Mouse (Mus musculus) midbrain, embryonic 10.5 days (tissue): ENCODE results near the gene Eno1. TPM values are rescaled to one million over a fixed set of nuclear protein-coding genes. Genes with fewer than 3 reads are reported as not detected.
"Not testable (repeated sequence)": the region's sequence is repeated elsewhere in the genome, so short reads cannot be mapped to it uniquely, and the experiment has no call there.

Source experiments
- DNase-seq: peaks from one replicate; pipeline ENCODE4 v3.0.0-alpha.2; 2017; ENCODE audit warnings: low spot score
- H3K27ac ChIP-seq: fragments of 300-500 bp; sonication (generic); replicated peaks from 2 replicates; pipeline ENCODE4 v1.5.1; 2016; ENCODE audit warnings: mild to moderate bottlenecking
- H3K27me3 ChIP-seq: fragments of 300-500 bp; sonication (generic); 2 replicates; pipeline ENCODE4 v1.6.1; 2016; ENCODE audit warnings: low read depth, mild to moderate bottlenecking; ENCODE audit not compliant: poor library complexity, severe bottlenecking
- H3K36me3 ChIP-seq: fragments of 300-500 bp; sonication (generic); 2 replicates; pipeline ENCODE4 v1.6.1; 2016; ENCODE audit warnings: mild to moderate bottlenecking, moderate library complexity
- H3K4me1 ChIP-seq: fragments of 300-500 bp; sonication (generic); 2 replicates; pipeline ENCODE4 v1.6.1; 2016
- H3K4me3 ChIP-seq: fragments of 300-500 bp; sonication (generic); 2 replicates; pipeline ENCODE4 v1.5.1; 2016; ENCODE audit warnings: mild to moderate bottlenecking, moderate library complexity
- H3K9me3 ChIP-seq: fragments of 300-500 bp; sonication (generic); replicated peaks from 2 replicates; pipeline ENCODE4 v1.6.1; 2016; ENCODE audit warnings: mild to moderate bottlenecking
- WGBS: fragments of 180-500 bp; shearing (Covaris S2); methylation state at CpG from one replicate; pipeline ENCODE4 v1.1.7; 2016; 5-methylcytosine and 5-hydroxymethylcytosine counted together
- polyA plus RNA-seq: library from polyadenylated mRNA; unstranded; fragments of >200 nt; fragmentation: Nextera tagmentation; extraction: Ambion mirVana; gene quantifications from 2 replicates; pipeline ENCODE4 v1.2.1, GENCODE M21; 2016

Gene Eno1
- polyA plus RNA-seq, 1 experiment from 2014 or later = 3,331 TPM

GRCm38 (mm10) chr4:150260745-150261144, 24.2 kb downstream of the Eno1 start:
- Histone ChIP-seq H3K27me3 (no peaks in the 10 kb centered on the region), H3K4me3 (no peak overlapping the region), H3K27ac (no peak overlapping the region), H3K4me1 (peaks cover 27% of the 10 kb centered on the region), H3K36me3 (peaks cover 22% of the 10 kb centered on the region), H3K9me3 (no peaks in the 10 kb centered on the region)
- WGBS = 40% methylated on average over 6 of the region's 6 CpGs
- no peak for DNase-seq

- 90% methylated on average over 8 of the region's 8 CpGs for WGBS
- no peak for DNase-seq
Measured at GRCm38 (mm10) chr4:150262301-150262700, 25.8 kb downstream of the Eno1 start.

GRCm38 (mm10) chr4:150264903-150265302, 28.4 kb downstream of the Eno1 start:
- no peak for DNase-seq
- Histone ChIP-seq H3K27ac (no peak overlapping the region), H3K36me3 (peaks cover 11% of the 10 kb centered on the region), H3K9me3 (no peaks in the 10 kb centered on the region), H3K27me3 (no peaks in the 10 kb centered on the region), H3K4me3 (no peak overlapping the region), H3K4me1 (peaks cover 21% of the 10 kb centered on the region)
- WGBS = 51% methylated on average over 7 of the region's 7 CpGs

More at GRCm38 (mm10) chr4:150262301-150262700, 25.8 kb downstream of the Eno1 start:
- H3K27ac ChIP-seq = no peak overlapping the region
- H3K9me3 ChIP-seq = no peaks in the 10 kb centered on the region
- no peaks in the 10 kb centered on the region for H3K27me3 ChIP-seq
- H3K4me3 ChIP-seq = no peak overlapping the region
- peaks cover 26% of the 10 kb centered on the region for H3K4me1 ChIP-seq
- peaks cover 16% of the 10 kb centered on the region for H3K36me3 ChIP-seq

GRCm38 (mm10) chr4:150265471-150265870, 28.9 kb downstream of the Eno1 start:
- no peak overlapping the region for H3K4me3 ChIP-seq
- DNase-seq = no peak
- H3K36me3 ChIP-seq = peaks cover 11% of the 10 kb centered on the region
- no peaks in the 10 kb centered on the region for H3K27me3 ChIP-seq
- H3K27ac ChIP-seq = no peak overlapping the region
- 71% methylated on average over 5 of the region's 5 CpGs for WGBS
- peaks cover 15% of the 10 kb centered on the region for H3K4me1 ChIP-seq
- H3K9me3 ChIP-seq = no peaks in the 10 kb centered on the region

GRCm38 (mm10) chr4:150266655-150267223, 30.2 kb downstream of the Eno1 start:
- WGBS = 86% methylated on average over 21 of the region's 21 CpGs
- peaks cover 11% of the 10 kb centered on the region for H3K36me3 ChIP-seq
- H3K4me1 ChIP-seq = peaks cover 10% of the 10 kb centered on the region; the same call in 1 of the 2 replicates
- no peak for DNase-seq
- H3K9me3 ChIP-seq = no peaks in the 10 kb centered on the region
- no peak overlapping the region for H3K4me3 ChIP-seq
- H3K27ac ChIP-seq = no peak overlapping the region
- H3K27me3 ChIP-seq = no peaks in the 10 kb centered on the region

GRCm38 (mm10) chr4:150268674-150269653, 32.4 kb downstream of the Eno1 start:
- H3K36me3 ChIP-seq = no peaks in the 10 kb centered on the region
- 88% methylated on average over 33 of the region's 33 CpGs for WGBS
- peaks cover 27% of the 10 kb centered on the region for H3K4me1 ChIP-seq
- no peaks in the 10 kb centered on the region for H3K27me3 ChIP-seq
- H3K9me3 ChIP-seq = no peaks in the 10 kb centered on the region
- no peak overlapping the region for H3K4me3 ChIP-seq
- DNase-seq = no peak
- H3K27ac ChIP-seq = peak overlapping the region; percentile 6; the same call in 1 of the 2 replicates

GRCm38 (mm10) chr4:150269679-150270078, 33.2 kb downstream of the Eno1 start:
- Histone ChIP-seq H3K4me3 (no peak overlapping the region), H3K36me3 (no peaks in the 10 kb centered on the region), H3K27ac (peak overlapping the region; percentile 6; the same call in 1 of the 2 replicates), H3K9me3 (no peaks in the 10 kb centered on the region), H3K27me3 (no peaks in the 10 kb centered on the region), H3K4me1 (peaks cover 27% of the 10 kb centered on the region)
- WGBS = 67% methylated on average over 7 of the region's 7 CpGs
- no peak for DNase-seq

GRCm38 (mm10) chr4:150270718-150271117, 34.2 kb downstream of the Eno1 start:
- not testable (repeated sequence) for H3K36me3 ChIP-seq, DNase-seq, H3K27ac ChIP-seq, H3K4me3 ChIP-seq, H3K9me3 ChIP-seq, H3K27me3 ChIP-seq
- 82% methylated on average over 4 of the region's 4 CpGs for WGBS
- H3K4me1 ChIP-seq = peaks cover 27% of the 10 kb centered on the region

- WGBS = 42% methylated on average over 9 of the region's 9 CpGs
- peak overlapping the region; percentile 67 for H3K27ac ChIP-seq
- no peak for DNase-seq
Measured at GRCm38 (mm10) chr4:150272725-150273124, 36.2 kb downstream of the Eno1 start.

GRCm38 (mm10) chr4:150275531-150275930, 39.0 kb downstream of the Eno1 start:
- DNase-seq = no peak
- H3K36me3 ChIP-seq = no peaks in the 10 kb centered on the region
- WGBS = 83% methylated on average over 5 of the region's 5 CpGs

More at GRCm38 (mm10) chr4:150272725-150273124, 36.2 kb downstream of the Eno1 start:
- Histone ChIP-seq H3K36me3 (no peaks in the 10 kb centered on the region), H3K27me3 (no peaks in the 10 kb centered on the region), H3K9me3 (no peaks in the 10 kb centered on the region), H3K4me1 (peaks cover 27% of the 10 kb centered on the region), H3K4me3 (no peak overlapping the region)

GRCm38 (mm10) chr4:150279336-150279735, 42.8 kb downstream of the Eno1 start:
- 85% methylated on average over 7 of the region's 7 CpGs for WGBS
- not testable (repeated sequence) for H3K36me3 ChIP-seq

More at GRCm38 (mm10) chr4:150275531-150275930, 39.0 kb downstream of the Eno1 start:
- no peak overlapping the region for H3K27ac ChIP-seq
- H3K4me1 ChIP-seq = peaks cover 22% of the 10 kb centered on the region
- no peaks in the 10 kb centered on the region for H3K9me3 ChIP-seq
- no peak overlapping the region for H3K4me3 ChIP-seq
- no peaks in the 10 kb centered on the region for H3K27me3 ChIP-seq

GRCm38 (mm10) chr4:150280002-150280401, 43.5 kb downstream of the Eno1 start:
- Histone ChIP-seq H3K9me3 (no peaks in the 10 kb centered on the region), H3K4me1 (peaks cover 30% of the 10 kb centered on the region), H3K36me3 (no peaks in the 10 kb centered on the region), H3K27me3 (no peaks in the 10 kb centered on the region), H3K27ac (peak overlapping the region; percentile 98; the same call in 1 of the 2 replicates), H3K4me3 (no peak overlapping the region)
- no peak for DNase-seq
- 77% methylated on average over 2 of the region's 2 CpGs for WGBS

More at GRCm38 (mm10) chr4:150279336-150279735, 42.8 kb downstream of the Eno1 start:
- H3K9me3 ChIP-seq, H3K27ac ChIP-seq, DNase-seq, H3K4me3 ChIP-seq, H3K27me3 ChIP-seq: not testable (repeated sequence)
- peaks cover 28% of the 10 kb centered on the region for H3K4me1 ChIP-seq

- Histone ChIP-seq H3K4me1 (peaks cover 30% of the 10 kb centered on the region), H3K27me3 (no peaks in the 10 kb centered on the region), H3K27ac (peak overlapping the region; percentile 98), H3K9me3 (no peaks in the 10 kb centered on the region), H3K4me3 (peak overlapping the region; percentile 97), H3K36me3 (no peaks in the 10 kb centered on the region)
- DNase-seq = no peak
- WGBS = 51% methylated on average over 4 of the region's 4 CpGs
Measured at GRCm38 (mm10) chr4:150280459-150280858, 43.9 kb downstream of the Eno1 start.
